Mouse (Mus musculus) adrenal gland (tissue): ENCODE measurements around the gene Cacng4.

Source experiments
- intact Hi-C: fragments of 180-260 bp; cut with DNase I; formaldehyde crosslinking; loops from one replicate; pipeline ENCODE4 v1.15.1; 2025
- long read RNA-seq, 2 experiments: library from polyadenylated mRNA; unstranded; transcript quantifications; one replicate each; pipeline ENCODE4 v2.0.0; 2020; ENCODE audit warnings: borderline replicate concordance in 1 of 2; ENCODE audit not compliant: insufficient replicate concordance in 1 of 2

The Cacng4 gene
- long read RNA-seq, experiment 1, result 0 reads
- long read RNA-seq, experiment 2, partial matches to known transcripts, result 0 of 1 reads
- long read RNA-seq, experiment 2, other reads (novel, unspliced or antisense), result 1 of 1 reads

DNA sequence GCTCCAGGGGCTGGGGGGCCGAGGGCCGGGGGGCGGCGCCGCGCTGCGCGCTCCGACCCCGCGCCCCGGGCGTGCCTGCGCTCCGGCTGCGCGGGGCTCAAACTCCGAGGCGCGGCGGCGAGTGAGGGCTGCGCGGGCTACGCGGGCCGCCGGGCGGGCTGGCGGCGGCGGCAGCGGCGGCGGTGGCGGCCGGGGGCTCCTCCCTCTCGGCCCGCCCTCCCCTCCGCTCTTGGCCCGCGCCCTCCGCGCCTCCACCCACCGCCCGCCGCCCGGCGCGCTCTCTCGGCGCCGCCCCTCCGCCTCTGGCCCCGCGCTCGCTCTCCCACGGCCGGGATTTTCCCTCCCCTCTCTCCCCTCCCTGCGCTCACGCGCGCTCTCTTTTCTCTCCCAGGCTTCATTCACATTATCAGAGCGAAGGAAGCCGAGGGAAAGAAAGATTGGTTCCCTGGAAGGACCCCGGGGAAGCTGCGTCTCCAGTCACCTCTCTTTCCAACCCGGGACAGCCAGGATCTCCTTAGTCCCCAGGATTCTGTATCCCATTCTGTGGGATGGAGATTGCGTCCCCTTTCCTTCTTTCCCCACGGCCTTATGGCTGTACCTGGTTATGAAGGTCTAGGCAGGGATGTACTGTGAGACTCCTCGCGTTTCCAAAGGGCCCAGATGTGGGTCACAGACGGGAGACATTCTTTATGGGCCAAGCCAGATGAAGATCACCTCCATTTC, at the start of gene Cacng4:
Gene Cacng4 (minus strand): TSS at position 11 of the 723 bp plus-strand sequence.
- intact Hi-C loops, result no loop called here

GRCm38 (mm10) chr11:107833351-107834040, 39.1 kb upstream of the Cacng4 start:
- intact Hi-C loops, result no loop called here

- intact Hi-C loops, result no loop called here
These were observed 22.8 kb upstream of the Cacng4 start for GRCm38 (mm10) chr11:107817196-107817595.

DNA sequence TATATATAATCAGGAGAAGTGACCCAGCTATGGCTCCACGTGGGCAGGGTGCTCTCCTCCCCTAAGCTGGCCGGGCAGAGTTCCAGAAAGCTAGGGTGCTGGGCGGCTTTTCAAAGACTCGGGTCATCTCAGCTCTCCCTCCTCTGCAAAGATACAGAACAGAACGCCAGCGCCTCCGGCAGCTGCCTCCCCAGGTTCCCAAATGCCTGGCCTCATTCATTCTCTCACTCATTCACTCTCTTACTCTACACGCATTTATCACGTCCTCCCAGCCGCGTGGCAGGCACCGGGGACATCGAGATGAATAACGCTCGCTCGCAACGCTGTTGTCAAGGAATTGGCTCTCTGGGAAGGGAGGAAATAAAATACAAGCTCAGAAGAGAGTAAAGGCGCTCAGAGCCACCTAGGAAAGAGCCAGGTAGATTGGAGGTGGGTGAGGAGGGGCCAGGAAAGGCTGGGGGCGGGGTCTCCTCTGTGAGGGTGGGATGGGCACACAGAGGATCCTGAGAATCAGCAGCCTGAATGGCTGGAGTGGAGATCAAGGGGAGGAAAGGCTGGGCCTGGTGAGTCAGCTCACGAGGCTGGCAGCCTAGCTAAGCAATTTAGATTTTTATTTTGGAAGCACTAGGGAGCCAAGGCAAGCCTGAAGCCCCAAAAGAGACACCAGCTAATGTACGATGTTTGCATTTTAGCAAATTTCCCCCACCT, 18.7 kb upstream of the Cacng4 start:
- intact Hi-C loops, result no loop called here

DNA sequence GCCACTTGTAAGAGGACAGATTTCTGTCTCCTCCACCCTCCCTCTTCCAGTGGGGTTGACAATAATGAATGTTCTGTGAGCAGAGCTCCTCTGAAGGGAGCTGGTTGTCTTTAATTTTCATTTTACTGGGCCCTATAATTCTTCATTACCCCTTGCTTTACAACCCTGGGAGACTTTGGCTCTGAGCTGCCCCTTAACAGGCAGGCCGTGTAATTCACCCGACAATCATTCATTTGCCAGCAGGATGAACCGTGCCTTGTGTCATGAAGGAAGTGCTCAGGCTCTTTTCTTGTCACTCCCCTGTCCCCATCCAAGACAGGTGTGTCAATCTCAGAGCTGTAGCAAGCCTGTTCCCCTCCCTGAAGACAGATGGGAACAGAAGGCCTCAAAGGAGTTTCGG, 18.1 kb upstream of the Cacng4 start:
- intact Hi-C loops, result no loop called here

DNA sequence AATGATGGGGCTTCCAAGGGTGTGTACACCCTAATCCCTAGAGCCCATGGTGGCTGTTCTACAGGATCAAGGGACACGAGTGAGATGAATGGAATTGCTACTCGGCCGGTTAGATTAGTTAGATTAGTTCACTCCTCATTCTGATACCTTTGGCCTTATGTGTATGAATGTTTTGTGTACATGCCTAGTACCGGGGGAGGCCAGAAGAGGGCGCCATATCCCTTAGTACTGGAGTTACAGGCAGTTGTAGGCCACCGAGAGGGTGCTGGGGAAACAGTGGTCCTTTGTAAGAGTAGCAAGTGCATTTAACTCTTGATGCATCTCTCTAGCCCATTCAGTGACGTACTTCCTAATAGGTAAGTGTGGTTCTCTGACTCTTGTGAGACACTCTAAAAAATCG, 14.2 kb upstream of the Cacng4 start:
- intact Hi-C loops, result no loop called here

DNA sequence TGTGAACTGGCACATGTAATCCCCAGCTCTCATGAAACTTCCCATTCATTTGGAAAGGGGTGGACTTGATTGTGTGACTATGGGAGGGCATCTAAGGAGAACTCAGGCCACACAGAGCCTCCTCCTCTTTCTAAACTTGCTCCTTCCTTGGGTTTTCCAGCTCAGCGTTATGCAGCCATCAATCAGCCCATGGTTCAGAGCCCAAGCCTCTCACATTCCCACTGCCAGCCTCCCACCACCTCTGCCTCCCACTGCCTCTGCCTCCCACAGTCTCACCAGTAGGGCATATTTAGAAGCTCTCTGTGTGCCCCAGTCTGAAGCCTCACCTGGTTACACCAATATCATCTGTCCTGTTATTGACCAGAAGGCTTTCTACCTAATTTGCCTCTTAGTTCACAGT, 11.7 kb upstream of the Cacng4 start:
- intact Hi-C loops, result no loop called here

DNA sequence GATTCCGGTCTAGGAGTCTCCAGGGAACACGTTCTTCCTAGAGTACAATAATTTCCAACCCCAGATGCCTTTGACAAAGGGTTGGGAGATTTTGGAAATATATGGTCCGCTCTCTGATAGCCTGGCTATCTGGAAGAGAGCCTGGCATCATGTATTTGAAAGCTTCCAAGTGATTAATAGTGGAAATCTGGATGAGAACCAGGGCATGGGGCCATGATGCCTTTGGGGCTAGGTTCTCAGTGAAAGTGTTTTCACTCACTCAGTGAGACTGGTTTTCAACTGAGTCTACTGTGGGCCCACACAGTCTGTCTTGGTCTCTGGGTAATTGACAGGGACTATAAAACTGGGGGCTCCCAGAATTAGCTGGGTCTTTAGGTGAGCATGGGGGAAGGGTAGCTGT, 7.6 kb upstream of the Cacng4 start:
- intact Hi-C loops, result no loop called here

DNA sequence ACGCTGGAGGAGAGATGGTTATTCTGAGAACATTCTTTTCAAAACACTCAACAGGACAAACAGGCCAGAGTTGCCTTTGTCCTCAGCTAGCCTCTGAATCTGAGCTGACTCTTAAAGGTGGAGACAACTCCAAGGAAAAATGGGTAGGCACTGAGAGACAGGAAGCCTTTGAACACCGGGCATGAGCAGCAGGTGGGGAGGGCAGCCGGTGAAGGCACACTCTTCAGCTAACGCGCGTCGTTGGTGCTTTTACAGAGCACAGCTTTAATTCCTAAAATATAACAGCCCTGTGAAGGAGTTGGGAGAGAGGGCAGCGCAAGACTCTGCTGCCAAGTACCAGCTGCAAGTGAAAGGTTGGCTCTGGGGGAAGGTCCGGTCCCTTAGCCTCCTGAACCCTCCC, 5.0 kb upstream of the Cacng4 start:
- intact Hi-C loops, result no loop called here

- intact Hi-C loops, result no loop called here
These were observed 2.0 kb upstream of the Cacng4 start for GRCm38 (mm10) chr11:107796346-107796745.

DNA sequence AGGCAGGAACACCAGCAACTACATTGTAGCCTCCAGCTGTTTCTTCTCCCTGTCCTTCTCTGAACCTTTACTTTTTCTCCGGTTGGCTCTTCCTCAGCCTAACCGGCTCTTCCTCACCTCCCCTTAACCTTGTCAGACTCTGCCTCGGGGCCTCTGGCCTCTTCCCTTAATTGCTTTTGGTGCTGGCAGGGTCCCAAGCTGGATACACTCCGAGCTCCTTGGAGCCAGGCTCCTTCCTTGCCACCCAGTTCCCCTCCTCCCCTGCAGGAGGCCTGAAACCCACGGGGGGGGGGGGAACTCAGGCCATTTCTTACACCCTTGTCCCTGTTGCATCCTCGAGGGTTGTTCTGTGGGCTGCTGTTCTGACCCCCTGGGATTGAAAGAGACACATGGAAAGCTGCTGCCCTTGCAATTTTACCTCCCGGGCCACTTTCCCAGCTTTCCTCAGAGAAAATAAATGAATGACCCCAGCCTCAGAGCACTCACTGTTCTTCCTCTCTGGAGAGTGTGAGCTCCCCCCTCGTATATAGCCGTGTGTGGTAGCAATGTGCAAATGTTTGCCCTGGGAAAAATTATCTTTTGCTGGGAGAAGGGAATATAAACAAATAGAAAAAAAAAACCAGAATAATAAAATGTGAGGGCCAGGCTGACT, 1.2 kb upstream of the Cacng4 start:
- intact Hi-C loops, result no loop called here

GRCm38 (mm10) chr11:107794103-107794493, 259 bp downstream of the Cacng4 start:
- intact Hi-C loops, result no loop called here

DNA sequence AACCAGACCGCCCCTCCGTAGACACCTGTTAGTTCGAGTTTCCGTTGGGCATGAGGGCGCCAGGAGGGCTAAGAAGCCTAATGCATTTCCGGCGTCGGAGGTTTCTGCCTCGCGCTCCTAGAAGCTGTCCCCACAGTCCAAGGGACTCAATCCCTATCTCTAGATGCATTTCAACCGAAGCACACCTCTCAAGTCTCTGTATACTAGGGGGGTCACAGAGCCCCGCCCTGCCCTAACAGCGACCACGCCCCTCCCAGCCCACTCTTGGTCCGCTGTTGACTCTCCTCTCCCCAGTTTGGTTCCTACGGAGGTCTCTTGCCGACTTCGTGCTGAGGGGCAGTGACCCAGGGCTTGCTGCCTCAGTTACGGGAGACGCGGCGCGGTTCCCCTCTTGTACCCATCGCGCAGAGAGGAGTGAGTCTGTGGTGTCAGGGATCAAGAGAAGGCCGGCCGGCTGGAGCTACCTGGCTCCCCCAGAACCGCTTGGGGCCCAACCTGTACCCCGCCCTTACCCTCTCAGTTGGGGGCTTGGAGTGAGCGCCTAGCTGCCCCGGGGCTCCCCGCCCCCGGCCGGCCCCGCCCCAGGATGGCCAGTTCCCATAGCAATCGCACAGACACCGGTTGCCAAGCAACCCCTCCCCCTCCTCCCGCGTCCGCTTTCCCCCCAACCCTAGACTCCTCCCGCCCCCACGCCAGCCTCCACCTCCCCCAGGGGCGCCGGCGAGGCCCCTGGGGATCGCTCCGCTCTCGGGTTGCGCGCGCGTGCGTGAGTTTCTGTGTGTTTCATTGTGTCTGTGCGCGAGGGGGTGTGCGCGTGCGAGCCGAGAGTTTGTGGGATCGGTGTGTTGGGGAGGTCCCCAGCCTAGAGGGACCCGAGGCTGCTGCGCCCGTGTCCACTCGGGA, 906 bp downstream of the Cacng4 start:
- intact Hi-C loops, result no loop called here

- intact Hi-C loops, result no loop called here
These were observed 2.2 kb downstream of the Cacng4 start for GRCm38 (mm10) chr11:107792136-107792535.

GRCm38 (mm10) chr11:107785761-107786160, 8.6 kb downstream of the Cacng4 start:
- intact Hi-C loops, result no loop called here

GRCm38 (mm10) chr11:107785288-107785687, 9.1 kb downstream of the Cacng4 start:
- intact Hi-C loops, result no loop called here

GRCm38 (mm10) chr11:107783861-107784754, 10.2 kb downstream of the Cacng4 start:
- intact Hi-C loops, result no loop called here

DNA sequence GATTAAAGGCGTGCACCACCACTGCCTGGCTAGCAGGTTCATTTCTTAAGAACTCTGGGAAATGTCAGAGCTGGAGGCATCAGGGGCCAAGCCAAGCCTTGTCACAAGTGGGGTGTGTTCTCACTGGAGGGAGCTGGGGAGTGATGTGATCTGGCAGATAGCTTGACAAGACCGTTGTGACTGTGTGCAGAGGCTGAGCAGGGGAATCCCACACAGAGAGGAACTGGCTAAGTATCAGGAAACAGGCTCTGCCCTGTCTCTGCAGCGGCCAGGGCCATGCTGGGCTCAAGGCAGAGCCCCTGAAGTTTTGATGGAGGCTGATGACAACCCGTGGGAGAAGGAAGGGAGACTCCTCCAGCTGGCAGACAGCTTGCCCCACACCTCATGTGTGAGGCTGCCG, 11.8 kb downstream of the Cacng4 start:
- intact Hi-C loops, result no loop called here

DNA sequence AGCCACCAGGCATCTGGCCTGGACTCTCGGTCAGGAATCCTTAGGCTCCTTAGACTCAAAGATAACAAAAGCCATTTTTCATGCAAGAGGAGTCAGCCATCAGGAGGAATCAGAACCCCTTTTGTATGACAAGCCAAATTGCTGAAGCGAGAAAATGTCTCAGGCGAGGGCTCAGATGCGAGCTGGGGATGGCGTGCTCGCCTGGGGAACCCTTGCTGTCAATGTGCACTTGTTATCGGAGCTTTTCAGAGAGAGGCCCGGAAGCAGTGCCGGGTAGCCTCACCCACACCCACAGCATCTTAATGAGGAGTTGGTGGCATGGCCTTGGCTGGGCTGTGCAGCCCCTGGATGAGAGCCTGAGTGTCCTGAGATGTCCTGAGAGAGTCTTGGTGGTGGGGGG, 15.5 kb downstream of the Cacng4 start:
- intact Hi-C loops, result no loop called here

GRCm38 (mm10) chr11:107777487-107777886, 16.9 kb downstream of the Cacng4 start:
- intact Hi-C loops, result no loop called here
